Mouse (Mus musculus): ENCODE measurements at regions not wholly inside any gene's neighbourhood (a gene's known extent, or its start where the extent isn't known, plus 50 kb on each side); places are given as distances from the start of the nearest gene placed in this dataset.

- Histone ChIP-seq H3K36me3 (ENCODE audit: control insufficient read depth, insufficient read depth) (no peaks in the 10 kb centered on the region), H3K27ac (ENCODE audit: low read length) (no peak overlapping the region), H3K9me3 (replicated peaks; ENCODE audit: control insufficient read depth, low read length) (no peaks in the 10 kb centered on the region), H3K4me3 (ENCODE audit: low read depth, low read length) (no peak overlapping the region), H3K27me3 (ENCODE audit: control insufficient read depth, insufficient read depth, low read depth, low read length) (no peaks in the 10 kb centered on the region), H3K4me1 (ENCODE audit: control insufficient read depth, low read depth, low read length) (no peaks in the 10 kb centered on the region), H3K9ac (ENCODE audit: low read depth, low read length) (no peak overlapping the region), H3K4me2 (ENCODE audit: low read depth, low read length) (no peak overlapping the region)
- ATAC-seq (ENCODE audit: low read depth): no peak
- 75% methylated on average over 5 of the region's 5 CpGs for WGBS (ENCODE audit: insufficient replicate concordance)
Measured at GRCm38 (mm10) chr2:106540176-106540575, 152.9 kb upstream of the Mpped2 start.

GRCm38 (mm10) chr2:106547117-106547516 lies 146.0 kb upstream of the Mpped2 start:
- no peak overlapping the region for H3K27ac ChIP-seq (ENCODE audit: low read length)
- no peak overlapping the region for H3K4me2 ChIP-seq (ENCODE audit: low read depth, low read length)
- no peaks in the 10 kb centered on the region for H3K36me3 ChIP-seq (ENCODE audit: control insufficient read depth, insufficient read depth)
- H3K4me1 ChIP-seq (ENCODE audit: control insufficient read depth, low read depth, low read length): no peaks in the 10 kb centered on the region
- ATAC-seq (ENCODE audit: low read depth): no peak
- no peak overlapping the region for H3K9ac ChIP-seq (ENCODE audit: low read depth, low read length)
- no peak overlapping the region for H3K4me3 ChIP-seq (ENCODE audit: low read depth, low read length)
- 64% methylated on average over 4 of the region's 4 CpGs for WGBS (ENCODE audit: insufficient replicate concordance)
- no peaks in the 10 kb centered on the region for H3K27me3 ChIP-seq (ENCODE audit: control insufficient read depth, insufficient read depth, low read depth, low read length)
- H3K9me3 ChIP-seq (replicated peaks; ENCODE audit: control insufficient read depth, low read length): no peaks in the 10 kb centered on the region

DNA sequence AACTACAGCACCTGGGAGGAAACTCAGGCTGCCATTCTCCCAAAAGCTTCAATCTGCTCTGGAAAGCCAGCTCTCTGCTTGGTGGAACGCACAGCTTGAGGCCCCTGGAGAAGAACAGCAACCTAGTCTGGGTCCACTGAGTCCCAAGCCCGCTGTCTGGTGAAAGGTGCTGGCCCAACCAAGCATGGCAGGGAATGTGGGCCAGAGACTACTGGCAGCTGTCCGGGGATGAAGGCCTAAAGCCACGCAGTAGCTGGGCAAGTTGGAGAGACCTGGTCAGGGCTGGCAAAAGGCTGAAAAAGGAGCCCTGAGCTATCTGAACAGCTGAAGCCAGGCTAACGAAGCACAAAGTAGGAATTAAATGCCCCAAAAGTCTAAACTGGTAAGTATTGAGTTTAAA lies 139.4 kb upstream of the Mpped2 start:
- Histone ChIP-seq H3K4me2 (ENCODE audit: low read depth, low read length) (no peak overlapping the region), H3K9me3 (replicated peaks; ENCODE audit: control insufficient read depth, low read length) (no peaks in the 10 kb centered on the region), H3K9ac (ENCODE audit: low read depth, low read length) (no peak overlapping the region), H3K4me3 (ENCODE audit: low read depth, low read length) (no peak overlapping the region), H3K36me3 (ENCODE audit: control insufficient read depth, insufficient read depth) (no peaks in the 10 kb centered on the region), H3K27ac (ENCODE audit: low read length) (no peak overlapping the region), H3K27me3 (ENCODE audit: control insufficient read depth, insufficient read depth, low read depth, low read length) (no peaks in the 10 kb centered on the region), H3K4me1 (ENCODE audit: control insufficient read depth, low read depth, low read length) (no peaks in the 10 kb centered on the region)
- no peak for ATAC-seq (ENCODE audit: low read depth)
- 53% methylated on average over 5 of the region's 5 CpGs for WGBS (ENCODE audit: insufficient replicate concordance)

DNA sequence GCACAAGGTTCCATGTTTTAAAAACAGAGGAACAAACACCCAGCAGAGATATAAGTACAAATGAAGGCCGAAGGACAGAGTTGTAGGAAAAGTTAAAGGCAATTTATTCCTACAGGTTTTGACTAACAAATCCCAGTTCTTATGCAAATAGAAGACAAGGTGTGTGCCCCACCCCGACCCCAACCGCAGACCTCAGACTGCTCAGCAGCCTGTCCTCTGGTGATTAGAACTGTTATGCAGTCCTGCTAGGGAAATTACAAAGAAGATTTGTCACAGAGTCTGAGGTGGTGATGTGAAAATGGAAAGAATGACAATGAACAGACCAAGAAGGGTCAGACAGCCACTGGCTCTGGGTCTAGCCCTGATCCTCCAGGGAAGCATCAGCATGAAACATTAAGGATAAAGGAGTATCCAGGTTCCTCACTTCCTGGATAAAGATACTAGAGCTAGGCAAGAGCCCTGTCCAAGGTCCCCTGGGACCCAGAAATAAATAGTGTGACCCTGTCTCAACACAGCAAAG lies 131.4 kb upstream of the Mpped2 start:
- H3K4me2 ChIP-seq (ENCODE audit: low read depth, low read length): no peak overlapping the region
- ATAC-seq (ENCODE audit: low read depth): no peak
- no peak overlapping the region for H3K9ac ChIP-seq (ENCODE audit: low read depth, low read length)
- no peaks in the 10 kb centered on the region for H3K36me3 ChIP-seq (ENCODE audit: control insufficient read depth, insufficient read depth)
- no peak overlapping the region for H3K4me3 ChIP-seq (ENCODE audit: low read depth, low read length)
- no peak overlapping the region for H3K27ac ChIP-seq (ENCODE audit: low read length)
- H3K9me3 ChIP-seq (replicated peaks; ENCODE audit: control insufficient read depth, low read length): no peaks in the 10 kb centered on the region
- no peaks in the 10 kb centered on the region for H3K27me3 ChIP-seq (ENCODE audit: control insufficient read depth, insufficient read depth, low read depth, low read length)
- WGBS (ENCODE audit: insufficient replicate concordance): 55% methylated on average over 3 of the region's 3 CpGs
- no peaks in the 10 kb centered on the region for H3K4me1 ChIP-seq (ENCODE audit: control insufficient read depth, low read depth, low read length)

DNA sequence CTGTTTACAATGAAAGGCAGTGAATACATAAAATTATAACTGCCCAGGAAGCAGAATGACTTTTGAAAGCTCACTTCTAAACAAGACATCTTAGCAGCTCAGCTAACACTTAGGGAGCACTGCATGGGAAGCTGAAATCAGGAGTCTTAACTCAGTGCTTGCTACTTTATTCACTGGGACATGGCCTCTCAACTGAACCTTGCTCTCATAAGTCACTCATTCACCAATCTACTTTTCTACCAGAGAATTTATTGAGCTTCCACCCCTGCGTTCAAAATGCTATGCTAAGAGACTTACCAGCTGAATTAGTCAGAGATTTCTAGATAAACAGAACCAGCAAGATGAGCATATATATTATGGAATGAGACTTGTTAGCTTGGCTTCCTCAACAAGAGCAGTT lies 122.8 kb upstream of the Mpped2 start:
- Histone ChIP-seq H3K27me3 (ENCODE audit: control insufficient read depth, insufficient read depth, low read depth, low read length) (no peaks in the 10 kb centered on the region), H3K4me2 (ENCODE audit: low read depth, low read length) (no peak overlapping the region), H3K4me3 (ENCODE audit: low read depth, low read length) (no peak overlapping the region), H3K27ac (ENCODE audit: low read length) (no peak overlapping the region), H3K9ac (ENCODE audit: low read depth, low read length) (no peak overlapping the region), H3K9me3 (replicated peaks; ENCODE audit: control insufficient read depth, low read length) (no peaks in the 10 kb centered on the region), H3K36me3 (ENCODE audit: control insufficient read depth, insufficient read depth) (no peaks in the 10 kb centered on the region), H3K4me1 (ENCODE audit: control insufficient read depth, low read depth, low read length) (no peaks in the 10 kb centered on the region)
- WGBS (ENCODE audit: insufficient replicate concordance): 69% methylated on average over 1 of the region's 1 CpGs
- ATAC-seq (ENCODE audit: low read depth): no peak

- 64% methylated on average over 3 of the region's 3 CpGs for WGBS (ENCODE audit: insufficient replicate concordance)
- Histone ChIP-seq H3K9ac (ENCODE audit: low read depth, low read length) (no peak overlapping the region), H3K4me1 (ENCODE audit: control insufficient read depth, low read depth, low read length) (no peaks in the 10 kb centered on the region), H3K9me3 (replicated peaks; ENCODE audit: control insufficient read depth, low read length) (no peaks in the 10 kb centered on the region), H3K27ac (ENCODE audit: low read length) (no peak overlapping the region), H3K4me2 (ENCODE audit: low read depth, low read length) (no peak overlapping the region), H3K36me3 (ENCODE audit: control insufficient read depth, insufficient read depth) (no peaks in the 10 kb centered on the region), H3K27me3 (ENCODE audit: control insufficient read depth, insufficient read depth, low read depth, low read length) (no peaks in the 10 kb centered on the region), H3K4me3 (ENCODE audit: low read depth, low read length) (no peak overlapping the region)
- no peak for ATAC-seq (ENCODE audit: low read depth)
Measured at GRCm38 (mm10) chr2:106571346-106571745, 121.7 kb upstream of the Mpped2 start.

- Histone ChIP-seq H3K27me3 (ENCODE audit: control insufficient read depth, insufficient read depth, low read depth, low read length) (no peaks in the 10 kb centered on the region), H3K36me3 (ENCODE audit: control insufficient read depth, insufficient read depth) (no peaks in the 10 kb centered on the region), H3K4me2 (ENCODE audit: low read depth, low read length) (no peak overlapping the region), H3K27ac (ENCODE audit: low read length) (no peak overlapping the region), H3K9ac (ENCODE audit: low read depth, low read length) (no peak overlapping the region), H3K9me3 (replicated peaks; ENCODE audit: control insufficient read depth, low read length) (no peaks in the 10 kb centered on the region), H3K4me3 (ENCODE audit: low read depth, low read length) (no peak overlapping the region), H3K4me1 (ENCODE audit: control insufficient read depth, low read depth, low read length) (no peaks in the 10 kb centered on the region)
- ATAC-seq (ENCODE audit: low read depth): no peak
- WGBS (ENCODE audit: insufficient replicate concordance): 36% methylated on average over 2 of the region's 2 CpGs
Measured at GRCm38 (mm10) chr2:106571913-106572312, 121.2 kb upstream of the Mpped2 start.

- no peak overlapping the region for H3K27ac ChIP-seq (ENCODE audit: low read length)
- no peak overlapping the region for H3K4me2 ChIP-seq (ENCODE audit: low read depth, low read length)
- no peak for ATAC-seq (ENCODE audit: low read depth)
- no peaks in the 10 kb centered on the region for H3K36me3 ChIP-seq (ENCODE audit: control insufficient read depth, insufficient read depth)
- H3K4me1 ChIP-seq (ENCODE audit: control insufficient read depth, low read depth, low read length): no peaks in the 10 kb centered on the region
- H3K9me3 ChIP-seq (replicated peaks; ENCODE audit: control insufficient read depth, low read length): no peaks in the 10 kb centered on the region
- H3K27me3 ChIP-seq (ENCODE audit: control insufficient read depth, insufficient read depth, low read depth, low read length): no peaks in the 10 kb centered on the region
- H3K4me3 ChIP-seq (ENCODE audit: low read depth, low read length): no peak overlapping the region
- no peak overlapping the region for H3K9ac ChIP-seq (ENCODE audit: low read depth, low read length)
- 40% methylated on average over 4 of the region's 4 CpGs for whole genome bisulfite sequencing (ENCODE audit: insufficient replicate concordance)
Measured at GRCm38 (mm10) chr2:106576746-106577323, 116.2 kb upstream of the Mpped2 start.

DNA sequence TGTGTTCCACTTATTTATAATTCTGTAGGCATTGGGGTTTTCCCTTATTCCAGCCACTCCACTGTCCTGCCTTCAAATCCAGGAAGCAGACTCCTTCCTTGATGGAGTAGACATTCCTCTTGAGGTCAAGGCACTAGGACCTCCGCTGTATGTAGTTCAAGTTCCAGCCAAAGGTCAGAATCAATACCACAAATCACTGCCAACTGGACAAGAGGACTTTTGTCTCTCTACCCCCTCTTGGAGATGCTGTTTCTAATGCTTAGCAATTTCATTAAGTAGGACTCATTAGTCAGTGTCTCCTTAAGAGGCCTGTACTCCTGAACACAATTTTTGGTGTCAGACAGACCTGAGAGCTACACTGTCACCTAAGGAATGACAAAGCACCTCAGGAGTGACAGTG lies 115.0 kb upstream of the Mpped2 start:
- no peak overlapping the region for H3K27ac ChIP-seq (ENCODE audit: low read length)
- no peaks in the 10 kb centered on the region for H3K9me3 ChIP-seq (replicated peaks; ENCODE audit: control insufficient read depth, low read length)
- H3K4me2 ChIP-seq (ENCODE audit: low read depth, low read length): no peak overlapping the region
- H3K4me1 ChIP-seq (ENCODE audit: control insufficient read depth, low read depth, low read length): no peaks in the 10 kb centered on the region
- no peak overlapping the region for H3K9ac ChIP-seq (ENCODE audit: low read depth, low read length)
- no peaks in the 10 kb centered on the region for H3K36me3 ChIP-seq (ENCODE audit: control insufficient read depth, insufficient read depth)
- 59% methylated on average over 1 of the region's 1 CpGs for WGBS (ENCODE audit: insufficient replicate concordance)
- no peak for ATAC-seq (ENCODE audit: low read depth)
- H3K4me3 ChIP-seq (ENCODE audit: low read depth, low read length): no peak overlapping the region
- no peaks in the 10 kb centered on the region for H3K27me3 ChIP-seq (ENCODE audit: control insufficient read depth, insufficient read depth, low read depth, low read length)

All from liver, embryonic 16.5 days (tissue).